Mouse (Mus musculus): Measurements from ENCODE around the gene Saysd1. TPM values are rescaled to one million over a fixed set of nuclear protein-coding genes. Genes with fewer than 3 reads are reported as not detected.

Saysd1 gene
- total and polyA plus RNA-seq, 3 experiments = 3.2 to 4.4 TPM; not detected in 1

DNA sequence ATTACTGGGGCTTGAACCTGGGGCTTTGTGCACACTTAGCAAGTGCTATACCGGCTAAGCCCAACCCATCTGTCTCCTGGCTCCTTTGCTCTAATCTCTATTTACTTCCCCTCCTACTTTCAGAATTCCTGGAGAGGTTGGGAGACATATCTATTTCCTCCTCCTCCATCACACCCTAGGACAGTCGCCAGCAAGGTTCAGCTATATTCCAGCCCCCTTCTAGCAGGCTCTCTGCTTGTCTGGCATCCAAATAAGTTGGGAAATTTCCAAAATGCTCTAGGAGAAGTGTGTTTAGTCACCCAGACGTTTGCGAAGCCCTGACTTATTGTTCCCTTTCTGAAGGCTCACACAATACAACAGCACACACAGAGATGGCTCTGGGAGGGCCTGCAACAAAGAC is 35.1 kb downstream of the Saysd1 start:
- Histone ChIP-seq H3K4me3 (ENCODE audit: control insufficient read depth in 1 of 2, insufficient read depth in 1 of 2, low read depth in 2 of 2, low read length in 2 of 2) (no peak overlapping the region), H3K9me3 (replicated peaks; ENCODE audit: insufficient read depth, low read length) (no peaks in the 10 kb centered on the region), H3K27ac (ENCODE audit: control insufficient read depth, low read depth, low read length) (no peak overlapping the region), H3K36me3 (ENCODE audit: control insufficient read depth in 1 of 2, insufficient read depth in 2 of 2, low read length in 2 of 2) (no peaks in the 10 kb centered on the region), H3K4me1 (ENCODE audit: control insufficient read depth in 1 of 2, insufficient read depth in 2 of 2, low read length in 2 of 2) (no peaks in the 10 kb centered on the region), H3K9ac (ENCODE audit: control insufficient read depth, low read depth, low read length, poor library complexity, severe bottlenecking) (no peak overlapping the region), H3K79me2 (ENCODE audit: control insufficient read depth, insufficient read depth, low read length, poor library complexity) (no peaks in the 10 kb centered on the region), H3K27me3 (ENCODE audit: control insufficient read depth in 1 of 2, insufficient read depth in 2 of 2, low read length in 2 of 2) (peaks cover 0 to 4% of the 10 kb centered on the region in 2 experiments; a peak in 2 of 4 replicates)
- TF ChIP-seq CHD1 (IDR thresholded peaks at IDR 0.05; ENCODE audit: low read depth, low read length) (no peak), SMC3 (IDR thresholded peaks at IDR 0.05; ENCODE audit: low read depth, low read length) (no peak), KAT2A (conservative IDR thresholded peaks at IDR 0.05; ENCODE audit: low read depth, low read length) (no peak), ELF1 (IDR thresholded peaks at IDR 0.05; ENCODE audit: low read depth, low read length) (no peak), NRF1 (IDR thresholded peaks at IDR 0.05; ENCODE audit: insufficient read depth, low read depth, low read length, poor library complexity, severe bottlenecking) (no peak)
- no peak for DNase-seq (ENCODE audit: low read depth, low spot score)

- no peaks in the 10 kb centered on the region for H3K36me3 ChIP-seq (ENCODE audit: control insufficient read depth in 1 of 2, insufficient read depth in 2 of 2, low read length in 2 of 2)
- H3K79me2 ChIP-seq (ENCODE audit: control insufficient read depth, insufficient read depth, low read length, poor library complexity) = no peaks in the 10 kb centered on the region
- no peak for DNase-seq (ENCODE audit: low read depth, low spot score)
- no peak overlapping the region for H3K4me3 ChIP-seq (ENCODE audit: control insufficient read depth in 1 of 2, insufficient read depth in 1 of 2, low read depth in 2 of 2, low read length in 2 of 2)
- no peaks in the 10 kb centered on the region for H3K9me3 ChIP-seq (replicated peaks; ENCODE audit: insufficient read depth, low read length)
- H3K27me3 ChIP-seq (ENCODE audit: control insufficient read depth in 1 of 2, insufficient read depth in 2 of 2, low read length in 2 of 2) = peaks cover 0 to 4% of the 10 kb centered on the region in 2 experiments; a peak in 2 of 4 replicates
- TF ChIP-seq RCOR1 (IDR thresholded peaks at IDR 0.05; ENCODE audit: low read depth, low read length) = no peak
- TF ChIP-seq GATA1 (IDR thresholded peaks at IDR 0.05; ENCODE audit: low read depth, low read length) = no peak
- TF ChIP-seq MYB (IDR thresholded peaks at IDR 0.05; ENCODE audit: low read depth, low read length) = no peak
- TF ChIP-seq ETS1 (IDR thresholded peaks at IDR 0.05; ENCODE audit: low read depth, low read length) = no peak
- no peak for TF ChIP-seq GABPA (IDR thresholded peaks at IDR 0.05; ENCODE audit: low read depth, low read length)
- TF ChIP-seq POLR2AphosphoS2 (IDR thresholded peaks at IDR 0.05; ENCODE audit: low read length) = no peak
- TF ChIP-seq HCFC1 (IDR thresholded peaks at IDR 0.05; ENCODE audit: low read depth, low read length) = no peak
- TF ChIP-seq E2F4 (IDR thresholded peaks at IDR 0.05; ENCODE audit: borderline replicate concordance, low read depth, low read length) = no peak
- TF ChIP-seq RAD21 (IDR thresholded peaks at IDR 0.05; ENCODE audit: low read depth, low read length) = no peak
- no peak for TF ChIP-seq TCF12 (IDR thresholded peaks at IDR 0.05; ENCODE audit: low read depth, low read length)
- TF ChIP-seq MAFK (IDR thresholded peaks at IDR 0.05; ENCODE audit: borderline replicate concordance, low read depth, low read length) = no peak
- no peak for TF ChIP-seq CHD1 (IDR thresholded peaks at IDR 0.05; ENCODE audit: low read depth, low read length)
- TF ChIP-seq MYC (IDR thresholded peaks at IDR 0.05; ENCODE audit: low read depth, low read length) = no peak
- no peak for TF ChIP-seq MEF2A (IDR thresholded peaks at IDR 0.05; ENCODE audit: extremely low read depth, insufficient replicate concordance, low read depth, low read length, poor library complexity, severe bottlenecking)
- no peaks in the 10 kb centered on the region for H3K4me1 ChIP-seq (ENCODE audit: control insufficient read depth in 1 of 2, insufficient read depth in 2 of 2, low read length in 2 of 2)
- no peak overlapping the region for H3K27ac ChIP-seq (ENCODE audit: control insufficient read depth, low read depth, low read length)
- no peak overlapping the region for H3K9ac ChIP-seq (ENCODE audit: control insufficient read depth, low read depth, low read length, poor library complexity, severe bottlenecking)
These were observed 40.3 kb downstream of the Saysd1 start for GRCm38 (mm10) chr14:20098061-20098460.

All from MEL (cell line).